Mouse (Mus musculus): ENCODE measurements around the gene Slc44a4. TPM values are rescaled to one million over a fixed set of nuclear protein-coding genes. Genes with fewer than 3 reads are reported as not detected.
A peak's percentile ranks its signal among the peaks of the same experiment; 100 is the strongest.

The Slc44a4 gene
- polyA plus RNA-seq, 1 experiment = 0.52 TPM

- Histone ChIP-seq H3K27ac (ENCODE audit: control insufficient read depth, insufficient read depth, low read depth, low read length) (no peak overlapping the region), H3K36me3 (ENCODE audit: control insufficient read depth, insufficient read depth, low read length) (no peaks in the 10 kb centered on the region), H3K4me3 (ENCODE audit: control insufficient read depth, low read depth, low read length) (no peak overlapping the region), H3K27me3 (ENCODE audit: control insufficient read depth, insufficient read depth, low read length) (no peaks in the 10 kb centered on the region), H3K4me1 (ENCODE audit: control insufficient read depth, insufficient read depth, low read length) (peaks cover 13% of the 10 kb centered on the region)
- TF ChIP-seq POLR2A (IDR thresholded peaks at IDR 0.05; ENCODE audit: control insufficient read depth, low read depth, low read length) (no peak), CTCF (IDR thresholded peaks at IDR 0.05; ENCODE audit: control insufficient read depth, insufficient read depth, insufficient replicate concordance, low read depth, low read length) (no peak)
Observed at GRCm38 (mm10) chr17:34884704-34885103, 29.6 kb upstream of the Slc44a4 start.

GRCm38 (mm10) chr17:34885615-34886014, 28.7 kb upstream of the Slc44a4 start:
- H3K36me3 ChIP-seq (ENCODE audit: control insufficient read depth, insufficient read depth, low read length) = no peaks in the 10 kb centered on the region
- TF ChIP-seq POLR2A (IDR thresholded peaks at IDR 0.05; ENCODE audit: control insufficient read depth, low read depth, low read length) (no peak), CTCF (IDR thresholded peaks at IDR 0.05; ENCODE audit: control insufficient read depth, insufficient read depth, insufficient replicate concordance, low read depth, low read length) (no peak)
- H3K27ac ChIP-seq (ENCODE audit: control insufficient read depth, insufficient read depth, low read depth, low read length) = no peak overlapping the region
- H3K4me1 ChIP-seq (ENCODE audit: control insufficient read depth, insufficient read depth, low read length) = peaks cover 6% of the 10 kb centered on the region
- H3K4me3 ChIP-seq (ENCODE audit: control insufficient read depth, low read depth, low read length) = no peak overlapping the region
- no peaks in the 10 kb centered on the region for H3K27me3 ChIP-seq (ENCODE audit: control insufficient read depth, insufficient read depth, low read length)

GRCm38 (mm10) chr17:34887942-34888341, 26.3 kb upstream of the Slc44a4 start:
- no peaks in the 10 kb centered on the region for H3K36me3 ChIP-seq (ENCODE audit: control insufficient read depth, insufficient read depth, low read length)
- no peak for TF ChIP-seq CTCF (IDR thresholded peaks at IDR 0.05; ENCODE audit: control insufficient read depth, insufficient read depth, insufficient replicate concordance, low read depth, low read length)
- no peak for TF ChIP-seq POLR2A (IDR thresholded peaks at IDR 0.05; ENCODE audit: control insufficient read depth, low read depth, low read length)
- no peak overlapping the region for H3K27ac ChIP-seq (ENCODE audit: control insufficient read depth, insufficient read depth, low read depth, low read length)
- H3K27me3 ChIP-seq (ENCODE audit: control insufficient read depth, insufficient read depth, low read length) = no peaks in the 10 kb centered on the region
- H3K4me1 ChIP-seq (ENCODE audit: control insufficient read depth, insufficient read depth, low read length) = peaks cover 1% of the 10 kb centered on the region
- no peak overlapping the region for H3K4me3 ChIP-seq (ENCODE audit: control insufficient read depth, low read depth, low read length)

- Histone ChIP-seq H3K4me3 (ENCODE audit: control insufficient read depth, low read depth, low read length) (no peak overlapping the region), H3K27me3 (ENCODE audit: control insufficient read depth, insufficient read depth, low read length) (no peaks in the 10 kb centered on the region), H3K27ac (ENCODE audit: control insufficient read depth, insufficient read depth, low read depth, low read length) (no peak overlapping the region), H3K4me1 (ENCODE audit: control insufficient read depth, insufficient read depth, low read length) (peaks cover 16% of the 10 kb centered on the region), H3K36me3 (ENCODE audit: control insufficient read depth, insufficient read depth, low read length) (no peaks in the 10 kb centered on the region)
- TF ChIP-seq POLR2A (IDR thresholded peaks at IDR 0.05; ENCODE audit: control insufficient read depth, low read depth, low read length) = no peak
- TF ChIP-seq CTCF (IDR thresholded peaks at IDR 0.05; ENCODE audit: control insufficient read depth, insufficient read depth, insufficient replicate concordance, low read depth, low read length) = no peak
Observed at GRCm38 (mm10) chr17:34890074-34890743, 24.1 kb upstream of the Slc44a4 start.

- Histone ChIP-seq H3K27ac (ENCODE audit: control insufficient read depth, insufficient read depth, low read depth, low read length) (no peak overlapping the region), H3K4me1 (ENCODE audit: control insufficient read depth, insufficient read depth, low read length) (peaks cover 22% of the 10 kb centered on the region), H3K36me3 (ENCODE audit: control insufficient read depth, insufficient read depth, low read length) (no peaks in the 10 kb centered on the region), H3K27me3 (ENCODE audit: control insufficient read depth, insufficient read depth, low read length) (no peaks in the 10 kb centered on the region), H3K4me3 (ENCODE audit: control insufficient read depth, low read depth, low read length) (no peak overlapping the region)
- no peak for TF ChIP-seq POLR2A (IDR thresholded peaks at IDR 0.05; ENCODE audit: control insufficient read depth, low read depth, low read length)
- TF ChIP-seq CTCF (IDR thresholded peaks at IDR 0.05; ENCODE audit: control insufficient read depth, insufficient read depth, insufficient replicate concordance, low read depth, low read length) = peak; percentile 10; the same call in 1 of the 2 replicates
Observed at GRCm38 (mm10) chr17:34891377-34891776, 22.9 kb upstream of the Slc44a4 start.

GRCm38 (mm10) chr17:34893072-34893824, 21.0 kb upstream of the Slc44a4 start:
- Histone ChIP-seq H3K36me3 (ENCODE audit: control insufficient read depth, insufficient read depth, low read length) (no peaks in the 10 kb centered on the region), H3K27ac (ENCODE audit: control insufficient read depth, insufficient read depth, low read depth, low read length) (peak overlapping the region; percentile 61), H3K27me3 (ENCODE audit: control insufficient read depth, insufficient read depth, low read length) (no peaks in the 10 kb centered on the region), H3K4me1 (ENCODE audit: control insufficient read depth, insufficient read depth, low read length) (peaks cover 26% of the 10 kb centered on the region), H3K4me3 (ENCODE audit: control insufficient read depth, low read depth, low read length) (no peak overlapping the region)
- TF ChIP-seq POLR2A (IDR thresholded peaks at IDR 0.05; ENCODE audit: control insufficient read depth, low read depth, low read length) (no peak), CTCF (IDR thresholded peaks at IDR 0.05; ENCODE audit: control insufficient read depth, insufficient read depth, insufficient replicate concordance, low read depth, low read length) (no peak)

- Histone ChIP-seq H3K4me1 (ENCODE audit: control insufficient read depth, insufficient read depth, low read length) (peaks cover 26% of the 10 kb centered on the region), H3K27me3 (ENCODE audit: control insufficient read depth, insufficient read depth, low read length) (no peaks in the 10 kb centered on the region), H3K27ac (ENCODE audit: control insufficient read depth, insufficient read depth, low read depth, low read length) (peak overlapping the region; percentile 80), H3K4me3 (ENCODE audit: control insufficient read depth, low read depth, low read length) (peak overlapping the region; percentile 69), H3K36me3 (ENCODE audit: control insufficient read depth, insufficient read depth, low read length) (no peaks in the 10 kb centered on the region)
- no peak for TF ChIP-seq CTCF (IDR thresholded peaks at IDR 0.05; ENCODE audit: control insufficient read depth, insufficient read depth, insufficient replicate concordance, low read depth, low read length)
- TF ChIP-seq POLR2A (IDR thresholded peaks at IDR 0.05; ENCODE audit: control insufficient read depth, low read depth, low read length) = peak; percentile 57
Observed at GRCm38 (mm10) chr17:34894074-34894597, 20.1 kb upstream of the Slc44a4 start.
